Mouse (Mus musculus) forebrain, embryonic 13.5 days (tissue): ENCODE measurements at regions not wholly inside any gene's neighbourhood (a gene's known extent, or its start where the extent isn't known, plus 50 kb on each side); places are given as distances from the start of the nearest gene placed in this dataset.

Experiments
- ATAC-seq: fragments of 200-750 bp; cut with Nextera tagmentation; 2 replicates; pipeline ENCODE4 v1.8.0; 2017
- H3K27ac ChIP-seq: fragments of 300-500 bp; sonication (generic); 2 replicates; pipeline ENCODE4 v1.5.1; 2015; ENCODE audit warnings: inconsistent platforms, mild to moderate bottlenecking, moderate library complexity
- H3K27me3 ChIP-seq: fragments of 300-500 bp; sonication (generic); 2 replicates; pipeline ENCODE4 v1.6.1; 2015; ENCODE audit warnings: mild to moderate bottlenecking, inconsistent platforms
- H3K36me3 ChIP-seq: fragments of 300-500 bp; sonication (generic); 2 replicates; pipeline ENCODE4 v1.6.1; 2015; ENCODE audit warnings: mild to moderate bottlenecking, inconsistent platforms; ENCODE audit not compliant: poor library complexity, severe bottlenecking
- H3K4me1 ChIP-seq: fragments of 300-500 bp; sonication (generic); 2 replicates; pipeline ENCODE4 v1.6.1; 2015; ENCODE audit warnings: inconsistent platforms
- H3K4me2 ChIP-seq: fragments of 300-500 bp; sonication (generic); 2 replicates; pipeline ENCODE4 v1.6.1; 2015; ENCODE audit warnings: inconsistent platforms, mild to moderate bottlenecking, moderate library complexity
- H3K4me3 ChIP-seq: fragments of 300-500 bp; sonication (generic); 2 replicates; pipeline ENCODE4 v1.5.1; 2015; ENCODE audit warnings: mild to moderate bottlenecking, inconsistent platforms
- H3K9ac ChIP-seq: fragments of 300-500 bp; sonication (generic); 2 replicates; pipeline ENCODE4 v1.6.1; 2015; ENCODE audit warnings: mild to moderate bottlenecking, inconsistent platforms
- H3K9me3 ChIP-seq: fragments of 300-500 bp; sonication (generic); replicated peaks from 2 replicates; pipeline ENCODE4 v1.6.1; 2016; ENCODE audit warnings: inconsistent platforms
- WGBS: fragments of 180-500 bp; shearing (Covaris S2); methylation state at CpG from one replicate; pipeline ENCODE4 v1.1.7; 2015; 5-methylcytosine and 5-hydroxymethylcytosine counted together

DNA sequence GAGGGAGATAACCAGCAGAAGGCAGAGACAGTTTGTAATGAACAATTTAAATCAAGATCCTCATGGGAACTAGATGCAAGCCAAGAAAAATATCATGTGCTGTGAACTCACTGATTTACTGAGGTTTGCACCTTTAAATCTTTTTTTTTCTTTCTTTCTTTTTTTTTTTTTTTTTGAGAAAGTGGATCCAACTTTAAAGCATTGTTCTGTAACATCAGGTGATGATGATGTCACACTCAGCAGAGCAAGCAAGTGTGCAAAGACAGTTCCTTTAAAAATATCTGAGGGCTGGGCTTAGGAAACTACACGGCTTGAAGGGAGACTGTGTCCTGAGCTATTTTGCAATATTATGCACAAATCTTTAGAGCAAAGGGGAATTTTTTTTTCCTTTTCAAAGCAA is 166.6 kb upstream of the Ubash3b start:
- H3K9ac ChIP-seq = no peak overlapping the region
- no peaks in the 10 kb centered on the region for H3K9me3 ChIP-seq
- H3K4me1 ChIP-seq = peaks cover 32% of the 10 kb centered on the region
- peak overlapping the region; percentile 15; the same call in 1 of the 2 replicates for H3K27ac ChIP-seq
- 11% methylated on average over 1 of the region's 1 CpGs for WGBS
- no peaks in the 10 kb centered on the region for H3K27me3 ChIP-seq
- peak overlapping the region; percentile 31 for H3K4me2 ChIP-seq
- H3K36me3 ChIP-seq = no peaks in the 10 kb centered on the region
- no peak for ATAC-seq
- peak overlapping the region; percentile 3; the same call in 1 of the 2 replicates for H3K4me3 ChIP-seq

DNA sequence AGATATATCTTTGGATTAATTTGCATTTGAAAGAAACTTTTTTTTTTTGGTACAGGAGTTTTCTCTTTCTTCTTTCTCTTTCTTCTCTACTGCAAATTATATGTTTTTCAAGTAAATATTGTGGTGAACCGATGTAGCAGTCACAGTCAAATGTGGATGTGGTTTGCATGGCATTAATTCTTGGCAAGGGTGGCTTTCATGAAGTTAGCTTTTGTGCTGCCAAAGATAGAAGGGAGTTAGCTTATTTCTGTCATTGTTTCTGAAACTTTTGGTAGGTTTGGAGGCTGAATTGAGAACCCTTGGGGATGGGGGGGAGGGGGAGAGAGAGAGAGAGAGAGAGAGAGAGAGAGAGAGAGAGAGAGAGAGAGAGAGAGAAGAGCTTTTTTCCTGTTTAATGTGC is 166.1 kb upstream of the Ubash3b start:
- peak overlapping the region; percentile 57; the same call in 1 of the 2 replicates for H3K27ac ChIP-seq
- H3K4me3 ChIP-seq = no peak overlapping the region
- no peak overlapping the region for H3K9ac ChIP-seq
- peak overlapping the region; percentile 31 for H3K4me2 ChIP-seq
- WGBS = 26% methylated on average over 1 of the region's 1 CpGs
- H3K4me1 ChIP-seq = peaks cover 32% of the 10 kb centered on the region
- H3K36me3 ChIP-seq = no peaks in the 10 kb centered on the region
- ATAC-seq = no peak
- H3K9me3 ChIP-seq = no peaks in the 10 kb centered on the region
- no peaks in the 10 kb centered on the region for H3K27me3 ChIP-seq

DNA sequence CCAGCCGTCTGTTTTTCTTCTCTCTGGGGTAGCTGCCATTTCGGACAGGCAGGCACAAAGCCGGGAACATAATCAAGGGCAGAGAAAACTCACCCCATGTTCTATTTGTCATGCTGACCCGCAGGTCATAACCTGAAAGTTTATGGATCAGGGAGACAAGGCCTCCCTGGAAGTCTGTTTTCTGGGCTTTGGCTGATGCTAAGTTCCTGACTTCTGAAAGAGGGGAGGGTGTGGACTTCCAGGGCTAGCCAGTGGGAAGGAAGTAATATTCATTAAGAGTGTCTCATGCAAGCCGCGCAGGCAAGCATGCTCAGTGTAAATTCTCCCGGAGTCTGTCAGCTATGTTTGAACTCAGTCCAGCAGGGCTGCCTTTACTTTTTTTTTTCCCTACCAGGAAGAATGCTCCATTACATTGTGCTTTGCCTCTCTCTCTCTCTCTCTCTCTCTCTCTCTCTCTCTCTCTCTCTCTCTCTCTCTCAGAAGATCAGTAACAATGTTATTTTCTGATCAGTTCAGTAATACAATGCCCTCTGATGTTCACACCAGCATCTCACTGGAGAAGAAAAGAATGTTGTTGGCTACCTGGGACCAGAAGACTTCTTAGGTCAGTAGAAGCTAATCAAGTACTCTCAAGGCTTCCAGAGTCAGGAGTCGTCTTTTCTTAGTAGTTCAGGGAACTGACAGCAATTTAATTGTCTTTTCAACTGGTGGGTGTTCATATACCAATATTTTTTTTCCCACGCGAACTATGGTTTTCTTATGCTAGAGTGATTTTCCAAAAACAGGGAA is 165.5 kb upstream of the Ubash3b start:
- peak overlapping the region; percentile 68 for H3K27ac ChIP-seq
- H3K4me2 ChIP-seq = peak overlapping the region; percentile 24
- no peaks in the 10 kb centered on the region for H3K9me3 ChIP-seq
- H3K27me3 ChIP-seq = no peaks in the 10 kb centered on the region
- H3K4me1 ChIP-seq = peaks cover 32% of the 10 kb centered on the region
- 7% methylated on average over 10 of the region's 10 CpGs for WGBS
- 0 out of 2 replicates have a peak overlapping the region, but pooled peaks have one; percentile 7 for H3K4me3 ChIP-seq
- peak; percentile 66 for ATAC-seq
- H3K36me3 ChIP-seq = no peaks in the 10 kb centered on the region
- H3K9ac ChIP-seq = no peak overlapping the region

DNA sequence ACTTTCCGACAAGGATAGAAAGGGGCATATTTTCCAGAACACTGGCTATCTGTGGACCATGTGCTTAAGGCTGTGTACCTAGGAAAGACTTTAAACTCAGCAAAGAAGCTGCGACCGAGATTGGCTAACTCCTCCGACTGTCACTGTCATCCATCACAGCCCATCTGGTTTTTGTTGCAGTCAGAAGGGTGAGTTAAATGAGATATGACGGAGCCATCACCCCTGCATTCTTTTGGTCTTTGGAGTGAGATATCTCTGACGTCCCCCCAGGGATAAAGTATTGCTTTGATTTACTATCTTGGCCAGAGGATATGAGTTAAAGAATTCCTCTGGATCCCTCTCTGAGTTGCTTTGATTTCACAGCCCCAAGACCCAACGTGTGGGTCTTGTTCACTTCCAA is 160.0 kb upstream of the Ubash3b start:
- ATAC-seq = no peak
- Histone ChIP-seq H3K4me1 (peaks cover 16% of the 10 kb centered on the region), H3K4me2 (no peak overlapping the region), H3K4me3 (no peak overlapping the region), H3K36me3 (no peaks in the 10 kb centered on the region), H3K27ac (no peak overlapping the region), H3K9ac (no peak overlapping the region), H3K9me3 (0 out of 2 replicates have a peak, but pooled peaks cover under 1% of the 10 kb centered on the region), H3K27me3 (no peaks in the 10 kb centered on the region)
- WGBS = 90% methylated on average over 7 of the region's 7 CpGs

DNA sequence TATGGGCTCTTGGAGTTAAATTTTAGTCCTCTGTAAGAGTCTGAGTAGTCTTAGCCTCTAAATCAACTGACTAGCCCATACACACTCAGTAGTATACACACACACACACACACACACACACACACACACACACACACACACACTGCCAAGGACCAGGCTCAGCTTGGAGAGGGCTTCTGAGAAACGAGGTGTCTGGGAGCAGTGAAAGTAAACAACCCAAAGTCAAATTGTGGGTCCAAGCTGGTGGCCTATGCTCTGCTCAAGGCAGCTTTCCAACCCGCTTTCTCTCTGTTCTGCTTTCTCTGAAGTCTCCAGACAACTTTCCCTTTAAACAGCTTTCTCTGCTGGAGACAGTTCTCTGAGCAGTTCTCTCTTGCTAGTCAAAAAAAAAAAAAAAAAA is 157.6 kb upstream of the Ubash3b start:
- no peak for ATAC-seq
- Histone ChIP-seq H3K4me2 (no peak overlapping the region), H3K9me3 (0 out of 2 replicates have a peak, but pooled peaks cover 5% of the 10 kb centered on the region), H3K4me1 (no peaks in the 10 kb centered on the region), H3K27ac (no peak overlapping the region), H3K4me3 (no peak overlapping the region), H3K9ac (no peak overlapping the region), H3K36me3 (no peaks in the 10 kb centered on the region), H3K27me3 (no peaks in the 10 kb centered on the region)
- WGBS = 78% methylated on average over 2 of the region's 2 CpGs

- Histone ChIP-seq H3K9ac (no peak overlapping the region), H3K9me3 (no peaks in the 10 kb centered on the region), H3K27ac (no peak overlapping the region), H3K4me2 (no peak overlapping the region), H3K36me3 (no peaks in the 10 kb centered on the region), H3K27me3 (no peaks in the 10 kb centered on the region), H3K4me1 (peaks cover 22% of the 10 kb centered on the region), H3K4me3 (no peak overlapping the region)
- ATAC-seq = no peak
These were observed 144.7 kb upstream of the Ubash3b start for GRCm38 (mm10) chr9:41306229-41306628.

- 40% methylated on average over 3 of the region's 3 CpGs for WGBS
- H3K27me3 ChIP-seq = no peaks in the 10 kb centered on the region
- peak; percentile 19; the same call in 1 of the 2 replicates for ATAC-seq
- H3K36me3 ChIP-seq = no peaks in the 10 kb centered on the region
- no peak overlapping the region for H3K4me3 ChIP-seq
- H3K4me2 ChIP-seq = peak overlapping the region; percentile 17
- no peaks in the 10 kb centered on the region for H3K9me3 ChIP-seq
- H3K27ac ChIP-seq = no peak overlapping the region
- no peak overlapping the region for H3K9ac ChIP-seq
- H3K4me1 ChIP-seq = peaks cover 22% of the 10 kb centered on the region
These were observed 142.0 kb upstream of the Ubash3b start for GRCm38 (mm10) chr9:41303494-41303828.

- Histone ChIP-seq H3K9ac (no peak overlapping the region), H3K36me3 (no peaks in the 10 kb centered on the region), H3K4me2 (peak overlapping the region; percentile 17), H3K4me3 (no peak overlapping the region), H3K27ac (no peak overlapping the region), H3K27me3 (no peaks in the 10 kb centered on the region), H3K9me3 (no peaks in the 10 kb centered on the region), H3K4me1 (peaks cover 22% of the 10 kb centered on the region)
- peak; percentile 81 for ATAC-seq
- 16% methylated on average over 8 of the region's 8 CpGs for WGBS
These were observed 141.5 kb upstream of the Ubash3b start for GRCm38 (mm10) chr9:41302809-41303493.

- Histone ChIP-seq H3K4me2 (no peak overlapping the region), H3K27ac (peak overlapping the region; percentile 64), H3K4me1 (peaks cover 39% of the 10 kb centered on the region), H3K36me3 (no peaks in the 10 kb centered on the region), H3K4me3 (no peak overlapping the region), H3K9me3 (0 out of 2 replicates have a peak, but pooled peaks cover 6% of the 10 kb centered on the region), H3K9ac (no peak overlapping the region), H3K27me3 (no peaks in the 10 kb centered on the region)
- peak; percentile 67 for ATAC-seq
- 51% methylated on average over 4 of the region's 4 CpGs for WGBS
These were observed 124.6 kb upstream of the Ubash3b start for GRCm38 (mm10) chr9:41286145-41286468.

- Histone ChIP-seq H3K4me2 (0 out of 2 replicates have a peak overlapping the region, but pooled peaks have one; percentile 2), H3K4me1 (peaks cover 39% of the 10 kb centered on the region), H3K9ac (no peak overlapping the region), H3K27me3 (no peaks in the 10 kb centered on the region), H3K9me3 (no peaks in the 10 kb centered on the region), H3K36me3 (no peaks in the 10 kb centered on the region), H3K27ac (peak overlapping the region; percentile 74), H3K4me3 (no peak overlapping the region)
- 20% methylated on average over 8 of the region's 8 CpGs for WGBS
- peak; percentile 81 for ATAC-seq
These were observed 124.0 kb upstream of the Ubash3b start for GRCm38 (mm10) chr9:41285266-41286144.

DNA sequence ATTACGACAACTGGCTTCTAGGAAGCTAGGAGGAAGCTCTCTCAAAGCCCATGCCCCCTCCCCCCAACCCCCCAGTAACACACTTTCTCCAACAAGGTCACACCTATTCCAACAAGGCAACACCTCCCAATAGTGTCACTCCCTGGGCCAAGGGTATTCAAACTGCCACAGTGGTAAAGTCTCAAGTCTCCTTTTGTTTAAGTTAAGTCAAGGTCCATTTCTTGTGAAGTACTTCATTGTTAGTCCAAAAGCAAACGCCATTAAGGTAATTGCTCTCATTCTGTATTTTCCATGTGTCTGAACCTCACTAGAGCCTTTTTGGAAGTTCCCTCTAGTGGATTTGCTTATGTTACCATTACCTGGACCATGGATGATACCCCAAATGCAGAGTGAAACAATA is 116.2 kb upstream of the Ubash3b start:
- no peaks in the 10 kb centered on the region for H3K27me3 ChIP-seq
- no peak for ATAC-seq
- no peak overlapping the region for H3K9ac ChIP-seq
- no peak overlapping the region for H3K4me2 ChIP-seq
- no peaks in the 10 kb centered on the region for H3K36me3 ChIP-seq
- H3K4me3 ChIP-seq = no peak overlapping the region
- H3K9me3 ChIP-seq = no peaks in the 10 kb centered on the region
- H3K27ac ChIP-seq = no peak overlapping the region
- H3K4me1 ChIP-seq = peaks cover 14% of the 10 kb centered on the region
- WGBS = 92% methylated on average over 2 of the region's 2 CpGs

DNA sequence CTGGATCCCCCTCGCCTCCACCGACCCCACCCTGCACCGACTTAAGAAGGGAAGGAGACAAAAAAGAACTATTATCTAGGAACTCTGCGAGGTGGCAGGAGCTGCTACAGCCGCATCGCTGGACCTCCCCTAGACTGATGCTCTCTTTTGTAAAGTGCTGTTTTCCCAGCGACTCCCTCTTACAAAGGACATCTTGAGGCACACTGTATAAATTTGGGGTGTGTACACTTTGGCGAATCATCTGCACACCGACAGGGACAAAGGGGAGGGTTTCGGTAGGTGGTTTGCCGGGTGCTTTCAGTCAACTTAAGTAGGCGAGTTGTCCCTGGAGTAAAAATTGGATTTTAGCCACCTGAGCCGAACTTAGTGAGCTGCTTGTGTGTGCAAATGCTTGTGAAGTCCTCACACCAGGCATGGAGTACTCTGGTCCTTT is 112.4 kb upstream of the Ubash3b start:
- H3K27me3 ChIP-seq = no peaks in the 10 kb centered on the region
- H3K27ac ChIP-seq = peak overlapping the region; percentile 95
- ATAC-seq = peak; percentile 66
- 3% methylated on average over 13 of the region's 13 CpGs for WGBS
- H3K4me1 ChIP-seq = peaks cover 19% of the 10 kb centered on the region
- peak overlapping the region; percentile 72 for H3K9ac ChIP-seq
- no peaks in the 10 kb centered on the region for H3K9me3 ChIP-seq
- peak overlapping the region; percentile 65 for H3K4me2 ChIP-seq
- H3K4me3 ChIP-seq = peak overlapping the region; percentile 37
- H3K36me3 ChIP-seq = no peaks in the 10 kb centered on the region
